Mouse (Mus musculus): Measurements from ENCODE around the gene Zc2hc1b.

DNA sequence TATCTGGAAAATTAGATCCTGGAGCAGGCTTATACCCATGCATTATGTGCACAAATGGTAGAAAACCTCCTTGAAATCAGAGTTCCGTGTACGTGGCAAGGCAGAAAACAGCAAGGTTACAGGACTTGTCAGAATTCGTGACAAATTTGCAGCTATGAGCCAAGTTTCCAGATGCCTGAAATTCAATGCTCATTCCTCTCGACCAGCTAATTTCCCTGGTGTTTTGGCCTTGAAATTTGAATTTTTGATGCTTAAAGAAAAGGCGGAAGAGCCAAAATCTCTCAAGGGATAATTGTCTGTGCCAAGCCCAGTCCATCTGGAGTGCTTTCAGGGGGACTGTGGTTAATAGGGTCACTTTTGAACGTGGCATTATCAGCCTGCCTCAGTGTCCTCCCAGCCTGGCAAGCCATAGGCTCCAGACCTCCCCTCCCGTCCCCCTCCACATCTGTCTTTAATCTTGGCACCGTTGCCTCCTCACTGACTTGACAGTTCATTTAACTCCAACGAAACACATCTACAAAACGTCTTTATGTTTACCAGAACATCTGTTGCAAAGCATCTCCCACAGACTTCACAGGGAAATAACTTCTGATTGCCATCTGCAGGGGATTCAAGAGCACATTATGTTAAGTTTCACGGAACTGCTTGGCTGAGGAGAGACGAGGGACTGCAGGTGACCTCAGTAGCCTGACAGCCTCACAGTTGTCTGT, 6.9 kb downstream of the Zc2hc1b start:
- TF ChIP-seq POLR2A (IDR thresholded peaks at IDR 0.05; ENCODE audit: borderline replicate concordance, control insufficient read depth, low read depth, low read length): no peak
- TF ChIP-seq CTCF (IDR thresholded peaks at IDR 0.05; ENCODE audit: control insufficient read depth, insufficient read depth, low read length): no peak
